Mouse (Mus musculus) thymus, adult 2 months (tissue): ENCODE measurements around the gene Crybg1.

Source experiments
- CTCF ChIP-seq: fragments of 200-500 bp; IDR thresholded peaks from 2 replicates; pipeline ENCODE4 v1.5.1; 2012; ENCODE audit warnings: mild to moderate bottlenecking, control low read depth, low read length, moderate library complexity, borderline replicate concordance; ENCODE audit not compliant: control insufficient read depth, poor library complexity, insufficient read depth; ENCODE audit errors: extremely low read depth
- POLR2A ChIP-seq: fragments of 200-500 bp; IDR thresholded peaks from 2 replicates; pipeline ENCODE4 v1.6.1; 2012; ENCODE audit warnings: mild to moderate bottlenecking, low read length, control low read depth, moderate library complexity; ENCODE audit not compliant: control insufficient read depth, poor library complexity, insufficient read depth; ENCODE audit errors: extremely low read depth

DNA sequence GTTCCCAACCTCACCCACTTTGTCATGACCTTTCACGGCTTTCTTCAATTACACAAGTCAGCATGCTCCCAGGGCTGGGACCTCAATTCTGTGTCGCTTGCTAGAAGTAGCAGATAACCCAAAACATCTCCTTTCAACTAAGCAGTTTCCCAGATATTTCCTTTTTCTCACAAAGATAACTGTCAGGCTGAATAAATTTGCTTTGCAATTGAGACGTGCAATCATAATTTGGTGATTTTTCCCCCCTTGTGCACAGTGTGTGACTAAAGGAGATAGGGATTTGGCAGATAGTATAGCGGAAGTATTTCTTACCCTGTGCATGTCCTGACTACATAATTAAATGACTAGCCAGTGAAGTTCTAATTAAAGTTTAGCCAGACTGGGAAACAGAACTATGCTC lies 134.8 kb downstream of the Crybg1 start:
- no peak for TF ChIP-seq POLR2A
- TF ChIP-seq CTCF = no peak
